Mouse (Mus musculus) 416B (cell line): ENCODE results near the gene Epyc.
"Not testable (repeated sequence)": the region's sequence is repeated elsewhere in the genome, so short reads cannot be mapped to it uniquely, and the experiment has no call there.

Experiments
- DNase-seq: peaks from one replicate; pipeline ENCODE4 v3.0.0; 2011; ENCODE audit warnings: low read depth

Gene Epyc

GRCm38 (mm10) chr10:97715289-97715906 lies 71.5 kb downstream of the Epyc start:
- DNase-seq, result no peak

GRCm38 (mm10) chr10:97717233-97717632 lies 73.4 kb downstream of the Epyc start:
- no peak for DNase-seq

GRCm38 (mm10) chr10:97718021-97718420 lies 74.2 kb downstream of the Epyc start:
- no peak for DNase-seq

GRCm38 (mm10) chr10:97720625-97721024 lies 76.8 kb downstream of the Epyc start:
- no peak for DNase-seq

GRCm38 (mm10) chr10:97722709-97723108 lies 78.8 kb downstream of the Epyc start:
- DNase-seq, result no peak

GRCm38 (mm10) chr10:97725929-97726328 lies 82.1 kb downstream of the Epyc start:
- DNase-seq, result no peak

- not testable (repeated sequence) for DNase-seq
Measured at GRCm38 (mm10) chr10:97726655-97727054, 82.8 kb downstream of the Epyc start, which contains the start of gene C030005K15Rik. TSS of gene C030005K15Rik (minus strand) at chr10:97726755.
